Mouse (Mus musculus): ENCODE data around the gene Zfp52.

Zfp52 gene

GRCm38 (mm10) chr17:21566220-21566619 lies 30.9 kb downstream of the Zfp52 start:
- peak; percentile 77 for DNase-seq (ENCODE audit: low read depth)

- DNase-seq (ENCODE audit: low read depth) = no peak
Observed at GRCm38 (mm10) chr17:21566728-21567349, 31.5 kb downstream of the Zfp52 start, which contains the start of gene Zfp948. Gene Zfp948, plus strand, starts transcription at chr17:21567008.

GRCm38 (mm10) chr17:21567696-21568095 lies 32.4 kb downstream of the Zfp52 start:
- no peak for DNase-seq (ENCODE audit: low read depth)

DNA sequence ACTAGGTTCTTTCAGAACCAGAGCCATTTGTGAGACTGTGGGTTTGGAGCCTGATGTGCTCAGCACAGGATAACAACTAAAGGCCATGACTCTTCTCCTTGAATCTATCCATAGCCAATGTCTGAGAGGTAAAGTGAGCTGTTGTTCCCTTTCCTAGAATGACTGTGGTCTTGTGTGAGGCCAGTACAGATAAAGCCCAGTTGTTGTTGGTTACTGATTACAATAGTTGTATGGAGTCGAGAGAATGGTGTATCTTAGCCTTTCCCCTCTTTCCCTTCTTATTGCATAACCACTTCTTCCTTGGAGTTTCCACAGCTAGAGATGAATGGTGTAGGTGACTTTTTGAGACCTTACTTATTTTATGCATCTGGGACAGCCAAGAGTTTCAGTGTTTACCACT lies 43.7 kb downstream of the Zfp52 start:
- no peak for DNase-seq (ENCODE audit: low read depth)

GRCm38 (mm10) chr17:21579493-21580175 lies 44.3 kb downstream of the Zfp52 start:
- peak; percentile 84 for DNase-seq (ENCODE audit: low read depth)

GRCm38 (mm10) chr17:21585521-21585920 lies 50.2 kb downstream of the Zfp52 start:
- DNase-seq (ENCODE audit: low read depth) = no peak
